In the genomic region with DNA sequence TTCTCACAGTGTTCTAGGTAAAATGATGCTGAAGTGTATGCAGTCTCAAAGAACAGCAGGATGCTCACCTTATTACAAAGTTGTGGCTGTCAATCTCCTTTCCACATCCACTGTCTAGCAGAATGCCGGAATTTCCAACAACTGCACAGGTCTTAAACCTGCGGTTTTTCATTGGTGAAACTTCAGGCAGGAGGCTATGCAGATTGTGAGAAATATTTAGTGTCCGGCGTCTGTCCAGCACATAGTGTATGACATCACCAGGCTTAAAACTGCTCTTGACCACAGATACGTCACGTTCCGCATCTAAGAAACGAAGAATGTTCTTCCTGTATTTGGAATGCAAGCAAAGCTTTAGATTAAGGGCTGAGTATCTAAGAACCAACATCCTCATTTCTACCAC, we compare ENCODE assay signal across 27 mouse cellular contexts.
"Had no signal": no experiment of that assay in that cellular context is flagged by ENCODE, and none has a peak within 500 bp of the region (broad histone marks: within the 10 kb centered on the region; RNA-seq: fewer than 3 reads in every experiment).

No protein-coding gene starts in this region.

- H3K9me3 ChIP-seq: embryonic facial prominence, embryonic 10.5 days; embryonic facial prominence, embryonic 12.5 days; embryonic facial prominence, embryonic 13.5 days; embryonic facial prominence, embryonic 15.5 days; forebrain, embryonic 10.5 days; forebrain, embryonic 12.5 days; forebrain, embryonic 13.5 days; forebrain, embryonic 15.5 days had no signal

- H3K4me3 ChIP-seq: embryonic facial prominence, embryonic 10.5 days; embryonic facial prominence, embryonic 12.5 days; embryonic facial prominence, embryonic 13.5 days; embryonic facial prominence, embryonic 15.5 days; erythroblast, embryonic 14.5 days; forebrain, embryonic 10.5 days; forebrain, embryonic 12.5 days; forebrain, embryonic 13.5 days; forebrain, embryonic 15.5 days; gastrocnemius, adult 2 months; heart, adult 2 months had no signal

- H3K9ac ChIP-seq: embryonic facial prominence, embryonic 12.5 days; embryonic facial prominence, embryonic 13.5 days; embryonic facial prominence, embryonic 15.5 days; forebrain, embryonic 12.5 days; forebrain, embryonic 13.5 days; forebrain, embryonic 15.5 days; forebrain, postnatal 0 days had no signal

- H3K27me3 ChIP-seq: embryonic facial prominence, embryonic 12.5 days; embryonic facial prominence, embryonic 13.5 days; embryonic facial prominence, embryonic 15.5 days; forebrain, embryonic 12.5 days; forebrain, embryonic 13.5 days; forebrain, embryonic 15.5 days had no signal

- DNase-seq: cerebellum, adult 2 months; cerebellum, adult 8-10 months; cerebellum, adult 9-10 months; cerebellum, adult 9-11 months; cerebellum, postnatal 10 days; cerebellum, postnatal 14 days; cerebellum, postnatal 25 days; cerebellum, postnatal 36 days; forebrain, postnatal 0 days; gastrocnemius, adult 2 months; gastrocnemius, postnatal 10 days; gastrocnemius, postnatal 14 days; gastrocnemius, postnatal 25 days; gastrocnemius, postnatal 36 days; heart, adult 18-20 months; heart, adult 2 months had no signal

- ATAC-seq: forebrain, embryonic 13.5 days; forebrain, embryonic 14.5 days; forebrain, embryonic 15.5 days; forebrain, embryonic 16.5 days; forebrain, postnatal 0 days had no signal

- H3K36me3 ChIP-seq: embryonic facial prominence, embryonic 10.5 days; embryonic facial prominence, embryonic 12.5 days; embryonic facial prominence, embryonic 13.5 days; embryonic facial prominence, embryonic 15.5 days; forebrain, embryonic 10.5 days; forebrain, embryonic 12.5 days had no signal

- H3K27ac ChIP-seq: embryonic facial prominence, embryonic 10.5 days; embryonic facial prominence, embryonic 12.5 days; embryonic facial prominence, embryonic 13.5 days; embryonic facial prominence, embryonic 15.5 days; forebrain, embryonic 10.5 days; forebrain, embryonic 12.5 days; forebrain, embryonic 13.5 days; forebrain, embryonic 15.5 days; gastrocnemius, adult 2 months; heart, adult 2 months had no signal

- H3K4me1 ChIP-seq: embryonic facial prominence, embryonic 12.5 days; embryonic facial prominence, embryonic 13.5 days; embryonic facial prominence, embryonic 15.5 days; forebrain, embryonic 10.5 days; forebrain, embryonic 12.5 days; forebrain, embryonic 13.5 days; forebrain, embryonic 15.5 days had no signal

- H3K4me2 ChIP-seq: embryonic facial prominence, embryonic 12.5 days; embryonic facial prominence, embryonic 13.5 days; embryonic facial prominence, embryonic 15.5 days; forebrain, embryonic 12.5 days; forebrain, embryonic 13.5 days; forebrain, embryonic 15.5 days had no signal
